In the genomic region with DNA sequence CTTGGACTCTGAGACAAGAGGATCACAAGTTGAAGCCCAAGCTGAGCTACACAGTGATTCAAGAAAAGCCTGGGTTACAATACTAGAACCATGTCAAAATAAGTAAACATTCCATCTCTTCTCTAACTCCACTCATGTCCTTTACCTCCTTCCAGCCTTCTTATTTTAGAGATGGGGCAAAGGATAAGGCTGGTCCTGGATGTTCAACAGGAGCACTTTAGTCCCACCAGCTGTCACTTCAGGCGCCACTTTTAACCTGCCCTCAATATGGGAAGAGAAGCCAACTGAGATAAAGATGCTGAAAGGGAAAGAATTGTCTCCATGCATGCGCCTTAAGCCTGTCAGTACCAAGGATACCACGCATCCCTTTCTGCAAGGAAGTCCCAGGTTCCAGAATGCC, we compare ENCODE assay signal across 8 mouse cellular contexts. TPM values are rescaled to one million over a fixed set of nuclear protein-coding genes. Genes with fewer than 3 reads are reported as not detected.
A peak's percentile ranks its signal among the peaks of the same experiment; 100 is the strongest.
DNase-seq lines count a peak whose midpoint lies in the region; ATAC-seq and TF ChIP-seq lines count a peak whose summit lies in the region.

No protein-coding gene starts in this region.

- intact Hi-C loops in heart, postnatal 10 days (cut with DNase I), result no loop called here

- H3K9me3 ChIP-seq in heart, embryonic 14.5 days (ENCODE audit: control insufficient read depth, low read length), result peaks cover 8% of the 10 kb centered on the region; the same call in 1 of the 2 replicates
- H3K9me3 ChIP-seq in MEL (replicated peaks; ENCODE audit: insufficient read depth, low read length), result no peaks in the 10 kb centered on the region
- H3K9me3 ChIP-seq in hindbrain, embryonic 12.5 days (replicated peaks), result no peaks in the 10 kb centered on the region
- H3K9me3 ChIP-seq in midbrain, embryonic 10.5 days (replicated peaks), result peaks cover 6% of the 10 kb centered on the region; the same call in 1 of the 2 replicates

- no peak for TF ChIP-seq EP300 in MEL (IDR thresholded peaks at IDR 0.05; ENCODE audit: low read depth in 1 of 2, low read length in 2 of 2)

- no peak for DNase-seq in heart, postnatal 10 days
- DNase-seq in MEL (ENCODE audit: low read depth, low spot score), result no peak
- DNase-seq in midbrain, embryonic 10.5 days (ENCODE audit: low spot score), result no peak
- no peak for DNase-seq in right cerebral cortex, postnatal 36 days (ENCODE audit: low spot score in 2 of 2)
- no peak for DNase-seq in ovary, adult 18-20 months (ENCODE audit: low spot score)

- H3K79me2 ChIP-seq in MEL (ENCODE audit: control insufficient read depth, insufficient read depth, low read length, poor library complexity), result peaks cover 38% of the 10 kb centered on the region

- no peak for ATAC-seq in heart, embryonic 14.5 days (ENCODE audit: insufficient number of reproducible peaks, insufficient read depth, low FRiP score, low read depth)
- ATAC-seq in hindbrain, embryonic 12.5 days (ENCODE audit: low FRiP score), result no peak
- ATAC-seq in granulocyte monocyte progenitor cell, adult 5-6 weeks (replicated peaks; ENCODE audit: poor library complexity, severe bottlenecking), result no peak

- H3K27me3 ChIP-seq in heart, embryonic 14.5 days (ENCODE audit: control insufficient read depth, insufficient read depth, low read length), result no peaks in the 10 kb centered on the region
- no peaks in the 10 kb centered on the region for H3K27me3 ChIP-seq in MEL (ENCODE audit: control insufficient read depth in 1 of 2, insufficient read depth in 2 of 2, low read length in 2 of 2)
- no peaks in the 10 kb centered on the region for H3K27me3 ChIP-seq in hindbrain, embryonic 12.5 days
- H3K27me3 ChIP-seq in midbrain, embryonic 10.5 days (ENCODE audit: low read depth, poor library complexity, severe bottlenecking), result no peaks in the 10 kb centered on the region

- H3K27ac ChIP-seq in heart, embryonic 14.5 days (replicated peaks in 1 of 2; ENCODE audit: control insufficient read depth in 1 of 2, insufficient read depth in 1 of 2, low read depth in 2 of 2, low read length in 2 of 2), result peak overlapping the region in 1 of 2 experiments; percentile 94; a peak in 1 of 4 replicates
- peak overlapping the region; percentile 65; the same call in 1 of the 2 replicates for H3K27ac ChIP-seq in MEL (ENCODE audit: control insufficient read depth, low read depth, low read length)
- H3K27ac ChIP-seq in hindbrain, embryonic 12.5 days, result no peak overlapping the region
- peak overlapping the region; percentile 96 for H3K27ac ChIP-seq in midbrain, embryonic 10.5 days (replicated peaks)

- peak overlapping the region; percentile 88 for H3K4me2 ChIP-seq in heart, embryonic 14.5 days (ENCODE audit: low read length)
- H3K4me2 ChIP-seq in hindbrain, embryonic 12.5 days (replicated peaks), result peak overlapping the region; percentile 87

- H3K4me3 ChIP-seq in heart, embryonic 14.5 days (ENCODE audit: control insufficient read depth in 1 of 2, insufficient read depth in 1 of 2, low read depth in 1 of 2, low read length in 2 of 2), result peak overlapping the region; percentile 84 to 93
- peak overlapping the region; percentile 47 to 93 for H3K4me3 ChIP-seq in MEL (ENCODE audit: control insufficient read depth in 1 of 2, insufficient read depth in 1 of 2, low read depth in 2 of 2, low read length in 2 of 2)
- peak overlapping the region; percentile 99 for H3K4me3 ChIP-seq in hindbrain, embryonic 12.5 days
- H3K4me3 ChIP-seq in midbrain, embryonic 10.5 days, result peak overlapping the region; percentile 99

- H3K36me3 ChIP-seq in heart, embryonic 14.5 days (ENCODE audit: control insufficient read depth, insufficient read depth, low read length), result peaks cover 17% of the 10 kb centered on the region
- H3K36me3 ChIP-seq in MEL (ENCODE audit: control insufficient read depth in 1 of 2, insufficient read depth in 2 of 2, low read length in 2 of 2), result peaks cover 4 to 16% of the 10 kb centered on the region in 2 experiments; a peak in 3 of 4 replicates
- H3K36me3 ChIP-seq in hindbrain, embryonic 12.5 days, result peaks cover 10% of the 10 kb centered on the region
- H3K36me3 ChIP-seq in midbrain, embryonic 10.5 days, result peaks cover 31% of the 10 kb centered on the region

- peak overlapping the region; percentile 90 for H3K9ac ChIP-seq in heart, embryonic 14.5 days (ENCODE audit: low read length)
- peak overlapping the region; percentile 98 for H3K9ac ChIP-seq in MEL (ENCODE audit: control insufficient read depth, low read depth, low read length, poor library complexity, severe bottlenecking)
- H3K9ac ChIP-seq in hindbrain, embryonic 12.5 days, result peak overlapping the region; percentile 97

- H3K4me1 ChIP-seq in heart, embryonic 14.5 days (ENCODE audit: control insufficient read depth in 2 of 2, insufficient read depth in 2 of 2, low read length in 2 of 2), result peaks cover 2 to 12% of the 10 kb centered on the region in 2 experiments; a peak in 3 of 4 replicates
- H3K4me1 ChIP-seq in MEL (ENCODE audit: control insufficient read depth in 1 of 2, insufficient read depth in 2 of 2, low read length in 2 of 2), result peaks cover 3 to 19% of the 10 kb centered on the region in 2 experiments; a peak in 3 of 4 replicates
- peaks cover 20% of the 10 kb centered on the region for H3K4me1 ChIP-seq in hindbrain, embryonic 12.5 days
- peaks cover 20% of the 10 kb centered on the region for H3K4me1 ChIP-seq in midbrain, embryonic 10.5 days

- 0% methylated on average over 3 of the region's 3 CpGs for WGBS in heart, embryonic 14.5 days
- WGBS in hindbrain, embryonic 12.5 days, result 10% methylated on average over 3 of the region's 3 CpGs
- WGBS in midbrain, embryonic 10.5 days, result 3% methylated on average over 3 of the region's 3 CpGs

- TF ChIP-seq RAD21 in MEL (IDR thresholded peaks at IDR 0.05; ENCODE audit: low read depth, low read length), result no peak

- TF ChIP-seq CTCF in MEL (IDR thresholded peaks at IDR 0.05 in 2 of 3, conservative IDR thresholded peaks at IDR 0.05 in 1 of 3; ENCODE audit: control insufficient read depth in 1 of 3, insufficient read depth in 1 of 3, low read depth in 2 of 3, low read length in 3 of 3, poor library complexity in 1 of 3, severe bottlenecking in 1 of 3), result no peak

- TF ChIP-seq POLR2A in MEL (IDR thresholded peaks at IDR 0.05; ENCODE audit: control insufficient read depth in 1 of 2, insufficient read depth in 1 of 2, low read depth in 1 of 2, low read length in 2 of 2, poor library complexity in 1 of 2), result no peak

RNA-seq across cellular contexts. Expression of a gene that starts 1.1 kb away (rescaled TPM):
- 10.1 and 11.7 TPM in 2 replicates for polyA plus RNA-seq in heart, embryonic 14.5 days (2014; fragmentation: Nextera tagmentation; extraction: Ambion mirVana)
- 10 to 100 TPM; 54.8 to 56.2 TPM for total RNA-seq in heart, postnatal 10 days (2021)
- total RNA-seq in MEL (2012; rRNA removed), result 43.2 and 47.0 TPM in 2 replicates
- 10 to 100 TPM in 1 of 2 experiments, not detected in 1; 65.9 TPM for polyA plus RNA-seq in MEL (2012; ENCODE audit: insufficient read depth in 1 of 2, insufficient read length in 2 of 2, low read depth in 1 of 2, low replicate concordance in 2 of 2, missing spikeins in 1 of 2)
- 14.7 and 16.4 TPM in 2 replicates for polyA plus RNA-seq in hindbrain, embryonic 12.5 days (2016; fragmentation: Nextera tagmentation; extraction: Ambion mirVana)
- 18.6 and 19.1 TPM in 2 replicates for polyA plus RNA-seq in midbrain, embryonic 10.5 days (2016; fragmentation: Nextera tagmentation; extraction: Ambion mirVana)
- 25.9 and 35.4 TPM in 2 replicates for total RNA-seq in granulocyte monocyte progenitor cell, adult 5-6 weeks (2014; fragmentation: Nextera tagmentation)
- 29.6 and 33.4 TPM in 2 replicates for total RNA-seq in granulocyte monocyte progenitor cell, adult 5-6 weeks (2017)

RNA-seq across cellular contexts. Expression of a gene that starts 21.8 kb away (rescaled TPM):
- 148 and 154 TPM in 2 replicates for polyA plus RNA-seq in heart, embryonic 14.5 days (2014; fragmentation: Nextera tagmentation; extraction: Ambion mirVana)
- total RNA-seq in heart, postnatal 10 days (2021), result 100 to 1,000 TPM; 106 to 112 TPM
- 505 and 519 TPM in 2 replicates for total RNA-seq in MEL (2012; rRNA removed)
- polyA plus RNA-seq in MEL (2012; ENCODE audit: insufficient read depth in 1 of 2, insufficient read length in 2 of 2, low read depth in 1 of 2, low replicate concordance in 2 of 2, missing spikeins in 1 of 2), result 1,000 to 10,000 TPM in 1 of 2 experiments, 100 to 1,000 TPM in 1; 369 to 1,503 TPM
- 219 and 230 TPM in 2 replicates for polyA plus RNA-seq in hindbrain, embryonic 12.5 days (2016; fragmentation: Nextera tagmentation; extraction: Ambion mirVana)
- 176 and 213 TPM in 2 replicates for polyA plus RNA-seq in midbrain, embryonic 10.5 days (2016; fragmentation: Nextera tagmentation; extraction: Ambion mirVana)
- total RNA-seq in granulocyte monocyte progenitor cell, adult 5-6 weeks (2014; fragmentation: Nextera tagmentation), result 330 and 338 TPM in 2 replicates
- total RNA-seq in granulocyte monocyte progenitor cell, adult 5-6 weeks (2017), result 302 and 321 TPM in 2 replicates

RNA-seq across cellular contexts. Expression of a gene that starts 35.0 kb away (rescaled TPM):
- 64.1 and 67.9 TPM in 2 replicates for polyA plus RNA-seq in heart, embryonic 14.5 days (2014; fragmentation: Nextera tagmentation; extraction: Ambion mirVana)
- total RNA-seq in heart, postnatal 10 days (2021), result 10 to 100 TPM; 60.5 to 75.5 TPM
- 59.5 and 66.2 TPM in 2 replicates for total RNA-seq in MEL (2012; rRNA removed)
- 10 to 100 TPM in 1 of 2 experiments, not detected in 1; 77.3 TPM for polyA plus RNA-seq in MEL (2012; ENCODE audit: insufficient read depth in 1 of 2, insufficient read length in 2 of 2, low read depth in 1 of 2, low replicate concordance in 2 of 2, missing spikeins in 1 of 2)
- polyA plus RNA-seq in hindbrain, embryonic 12.5 days (2016; fragmentation: Nextera tagmentation; extraction: Ambion mirVana), result 72.9 and 79.0 TPM in 2 replicates
- polyA plus RNA-seq in midbrain, embryonic 10.5 days (2016; fragmentation: Nextera tagmentation; extraction: Ambion mirVana), result 78.3 and 81.6 TPM in 2 replicates
- total RNA-seq in granulocyte monocyte progenitor cell, adult 5-6 weeks (2014; fragmentation: Nextera tagmentation), result 165 and 169 TPM in 2 replicates
- 112 and 134 TPM in 2 replicates for total RNA-seq in granulocyte monocyte progenitor cell, adult 5-6 weeks (2017)

RNA-seq across cellular contexts. Expression of a gene that starts 37.7 kb away (rescaled TPM):
- 0.15 TPM in 1 of 2 replicates, not detected in the other for polyA plus RNA-seq in heart, embryonic 14.5 days (2014; fragmentation: Nextera tagmentation; extraction: Ambion mirVana)
- total RNA-seq in heart, postnatal 10 days (2021), result under 1 TPM; 0.10 to 0.31 TPM
- total RNA-seq in MEL (2012; rRNA removed), result not detected in 2 replicates
- not detected for polyA plus RNA-seq in MEL (2012; ENCODE audit: insufficient read depth in 1 of 2, insufficient read length in 2 of 2, low read depth in 1 of 2, low replicate concordance in 2 of 2, missing spikeins in 1 of 2)
- not detected in 2 replicates for polyA plus RNA-seq in hindbrain, embryonic 12.5 days (2016; fragmentation: Nextera tagmentation; extraction: Ambion mirVana)
- 0.06 and 0.11 TPM in 2 replicates for polyA plus RNA-seq in midbrain, embryonic 10.5 days (2016; fragmentation: Nextera tagmentation; extraction: Ambion mirVana)
- total RNA-seq in granulocyte monocyte progenitor cell, adult 5-6 weeks (2014; fragmentation: Nextera tagmentation), result not detected in 2 replicates
- total RNA-seq in granulocyte monocyte progenitor cell, adult 5-6 weeks (2017), result 0.10 TPM in 1 of 2 replicates, not detected in the other

RNA-seq across cellular contexts. Expression of a gene that starts 45.8 kb away (rescaled TPM):
- polyA plus RNA-seq in heart, embryonic 14.5 days (2014; fragmentation: Nextera tagmentation; extraction: Ambion mirVana), result 18.5 and 19.3 TPM in 2 replicates
- total RNA-seq in heart, postnatal 10 days (2021), result 10 to 100 TPM; 16.2 to 18.9 TPM
- 61.4 and 71.8 TPM in 2 replicates for total RNA-seq in MEL (2012; rRNA removed)
- polyA plus RNA-seq in MEL (2012; ENCODE audit: insufficient read depth in 1 of 2, insufficient read length in 2 of 2, low read depth in 1 of 2, low replicate concordance in 2 of 2, missing spikeins in 1 of 2), result 10 to 100 TPM in 1 of 2 experiments, not detected in 1; 45.0 TPM
- polyA plus RNA-seq in hindbrain, embryonic 12.5 days (2016; fragmentation: Nextera tagmentation; extraction: Ambion mirVana), result 67.7 and 68.7 TPM in 2 replicates
- polyA plus RNA-seq in midbrain, embryonic 10.5 days (2016; fragmentation: Nextera tagmentation; extraction: Ambion mirVana), result 81.6 and 81.9 TPM in 2 replicates
- 49.5 and 63.1 TPM in 2 replicates for total RNA-seq in granulocyte monocyte progenitor cell, adult 5-6 weeks (2014; fragmentation: Nextera tagmentation)
- total RNA-seq in granulocyte monocyte progenitor cell, adult 5-6 weeks (2017), result 45.7 and 51.4 TPM in 2 replicates
